Mouse (Mus musculus): ENCODE results near the gene Hspa1b. TPM values are rescaled to one million over a fixed set of nuclear protein-coding genes. Genes with fewer than 3 reads are reported as not detected.

Hspa1b gene
- polyA plus RNA-seq, 1 experiment from 2014 or later = 2.6 TPM

DNA sequence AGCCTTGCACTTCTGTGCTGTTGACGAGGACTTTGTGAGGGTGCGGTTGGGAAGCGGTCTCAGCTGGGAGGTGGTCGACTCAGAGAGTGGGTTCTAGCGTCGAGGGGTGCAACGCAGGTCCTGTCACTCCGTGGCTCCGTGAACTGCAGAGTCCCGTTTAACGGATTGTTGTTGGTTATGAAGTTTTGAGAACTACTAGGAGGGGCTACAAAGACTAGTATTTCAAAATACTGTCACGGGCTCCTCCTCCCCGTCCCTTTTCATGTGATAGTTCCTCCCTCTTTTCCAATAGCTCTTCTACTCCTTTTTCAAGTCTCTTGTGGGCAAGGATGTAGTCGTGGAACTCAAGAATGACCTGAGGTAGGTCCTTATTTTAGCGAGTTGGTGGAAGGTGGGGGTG lies 23.3 kb upstream of the Hspa1b start:
- DNase-seq (ENCODE audit: low spot score) (peak; percentile 41), ATAC-seq (replicated peaks; ENCODE audit: low FRiP score, low read depth) (no peak)
- H3K4me1 ChIP-seq (replicated peaks; ENCODE audit: insufficient read depth, low read length) = 0 out of 2 replicates have a peak, but pooled peaks cover 6% of the 10 kb centered on the region

DNA sequence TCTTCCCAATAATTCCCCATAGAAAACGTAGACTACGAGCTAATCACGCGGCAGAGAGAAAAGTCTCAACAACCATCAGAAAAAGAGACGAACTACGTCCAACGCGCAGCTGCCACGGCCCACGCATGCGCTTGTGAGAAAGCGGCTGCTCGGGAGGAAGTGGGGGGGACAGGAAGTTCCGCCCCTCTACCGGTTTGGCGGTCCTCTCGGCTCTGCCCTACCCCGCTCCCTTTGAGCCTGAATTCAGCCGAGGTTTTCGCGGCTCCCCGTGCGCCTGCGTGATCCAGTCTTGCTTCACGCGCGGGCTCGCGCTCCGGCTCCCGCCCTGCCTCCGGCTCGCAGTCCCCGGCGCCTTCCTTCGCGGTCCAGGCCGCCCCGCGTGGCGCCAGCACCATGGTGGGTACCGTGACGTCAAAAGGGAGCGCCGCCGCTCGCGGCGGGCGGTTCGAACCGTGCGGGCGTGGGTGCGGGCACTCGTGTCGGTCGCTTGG lies 22.7 kb upstream of the Hspa1b start, which contains the start of gene Lsm2:
Gene Lsm2 (plus strand): TSS at position 173 of the 491 bp plus-strand sequence.
- ATAC-seq (replicated peaks; ENCODE audit: low FRiP score, low read depth) = peak; percentile 86
- Histone ChIP-seq H3K9ac (ENCODE audit: low read depth, low read length) (peak within 1 kb of the TSS; percentile 80), H3K4me1 (replicated peaks; ENCODE audit: insufficient read depth, low read length) (0 out of 2 replicates have a peak, but pooled peaks cover 6% of the 10 kb centered on the region), H3K4me3 (replicated peaks; ENCODE audit: low read depth, low read length) (peak within 1 kb of the TSS; percentile 80), H3K36me3 (ENCODE audit: insufficient read depth, low read length) (peaks cover 13% of the 10 kb centered on the region), H3K27ac (peak within 1 kb of the TSS; percentile 95), H3K4me2 (ENCODE audit: low read length) (peak within 1 kb of the TSS; percentile 98), H3K27me3 (ENCODE audit: insufficient read depth, low read length) (no peaks in the 10 kb centered on the region), H3K9me3 (replicated peaks; ENCODE audit: low read length) (no peaks in the 10 kb centered on the region)
- peak; percentile 97 for DNase-seq (ENCODE audit: low spot score)
- under 1% methylated on average over 58 of the region's 58 CpGs for WGBS
- peak; percentile 6; the same call in 1 of the 2 replicates for TF ChIP-seq CTCF (IDR thresholded peaks at IDR 0.05; ENCODE audit: low read depth)

More for the DNA sequence above, 23.3 kb upstream of the Hspa1b start:
- WGBS = under 1% methylated on average over 15 of the region's 15 CpGs
- peak overlapping the region; percentile 98 for H3K4me2 ChIP-seq (ENCODE audit: low read length)
- H3K9me3 ChIP-seq (replicated peaks; ENCODE audit: low read length) = no peaks in the 10 kb centered on the region
- H3K4me3 ChIP-seq (replicated peaks; ENCODE audit: low read depth, low read length) = peak overlapping the region; percentile 80
- H3K27me3 ChIP-seq (ENCODE audit: insufficient read depth, low read length) = no peaks in the 10 kb centered on the region
- TF ChIP-seq CTCF (IDR thresholded peaks at IDR 0.05; ENCODE audit: low read depth) = no peak
- peaks cover 13% of the 10 kb centered on the region for H3K36me3 ChIP-seq (ENCODE audit: insufficient read depth, low read length)
- peak overlapping the region; percentile 80 for H3K9ac ChIP-seq (ENCODE audit: low read depth, low read length)
- peak overlapping the region; percentile 95 for H3K27ac ChIP-seq

GRCm38 (mm10) chr17:34980655-34981054 lies 21.6 kb upstream of the Hspa1b start:
- ATAC-seq (replicated peaks; ENCODE audit: low FRiP score, low read depth) = no peak
- Histone ChIP-seq H3K4me2 (ENCODE audit: low read length) (peak overlapping the region; percentile 98), H3K36me3 (ENCODE audit: insufficient read depth, low read length) (0 out of 2 replicates have a peak, but pooled peaks cover 5% of the 10 kb centered on the region), H3K27me3 (ENCODE audit: insufficient read depth, low read length) (no peaks in the 10 kb centered on the region), H3K9me3 (replicated peaks; ENCODE audit: low read length) (no peaks in the 10 kb centered on the region), H3K9ac (ENCODE audit: low read depth, low read length) (peak overlapping the region; percentile 80; the same call in 1 of the 2 replicates), H3K4me3 (replicated peaks; ENCODE audit: low read depth, low read length) (peak overlapping the region; percentile 80), H3K27ac (peak overlapping the region; percentile 95; the same call in 1 of the 2 replicates), H3K4me1 (replicated peaks; ENCODE audit: insufficient read depth, low read length) (0 out of 2 replicates have a peak, but pooled peaks cover 6% of the 10 kb centered on the region)
- WGBS = 9% methylated on average over 2 of the region's 2 CpGs
- peak; percentile 87 for TF ChIP-seq CTCF (IDR thresholded peaks at IDR 0.05; ENCODE audit: low read depth)
- DNase-seq (ENCODE audit: low spot score) = peak; percentile 93

GRCm38 (mm10) chr17:34979631-34980030 lies 20.6 kb upstream of the Hspa1b start:
- no peaks in the 10 kb centered on the region for H3K36me3 ChIP-seq (ENCODE audit: insufficient read depth, low read length)
- no peak for TF ChIP-seq CTCF (IDR thresholded peaks at IDR 0.05; ENCODE audit: low read depth)
- DNase-seq (ENCODE audit: low spot score) (no peak), ATAC-seq (replicated peaks; ENCODE audit: low FRiP score, low read depth) (no peak)
- H3K27me3 ChIP-seq (ENCODE audit: insufficient read depth, low read length) = no peaks in the 10 kb centered on the region
- H3K4me2 ChIP-seq (ENCODE audit: low read length) = no peak overlapping the region
- no peak overlapping the region for H3K27ac ChIP-seq
- H3K9ac ChIP-seq (ENCODE audit: low read depth, low read length) = no peak overlapping the region
- no peak overlapping the region for H3K4me3 ChIP-seq (replicated peaks; ENCODE audit: low read depth, low read length)
- 0 out of 2 replicates have a peak, but pooled peaks cover 6% of the 10 kb centered on the region for H3K4me1 ChIP-seq (replicated peaks; ENCODE audit: insufficient read depth, low read length)
- no peaks in the 10 kb centered on the region for H3K9me3 ChIP-seq (replicated peaks; ENCODE audit: low read length)
- WGBS = 86% methylated on average over 4 of the region's 4 CpGs

DNA sequence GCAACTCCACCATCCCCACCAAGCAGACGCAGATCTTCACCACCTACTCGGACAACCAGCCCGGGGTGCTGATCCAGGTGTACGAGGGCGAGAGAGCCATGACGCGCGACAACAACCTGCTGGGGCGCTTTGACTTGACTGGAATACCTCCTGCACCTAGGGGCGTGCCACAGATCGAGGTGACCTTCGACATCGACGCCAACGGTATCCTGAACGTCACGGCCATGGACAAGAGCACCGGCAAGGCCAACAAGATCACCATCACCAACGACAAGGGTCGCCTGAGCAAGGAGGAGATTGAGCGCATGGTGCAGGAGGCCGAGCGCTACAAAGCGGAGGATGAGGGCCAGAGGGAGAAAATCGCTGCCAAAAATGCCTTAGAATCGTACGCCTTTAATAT lies 19.2 kb upstream of the Hspa1b start:
- Histone ChIP-seq H3K9ac (ENCODE audit: low read depth, low read length) (no peak overlapping the region), H3K27ac (no peak overlapping the region), H3K9me3 (replicated peaks; ENCODE audit: low read length) (no peaks in the 10 kb centered on the region), H3K36me3 (ENCODE audit: insufficient read depth, low read length) (no peaks in the 10 kb centered on the region), H3K4me3 (replicated peaks; ENCODE audit: low read depth, low read length) (no peak overlapping the region), H3K27me3 (ENCODE audit: insufficient read depth, low read length) (no peaks in the 10 kb centered on the region), H3K4me2 (ENCODE audit: low read length) (no peak overlapping the region), H3K4me1 (replicated peaks; ENCODE audit: insufficient read depth, low read length) (0 out of 2 replicates have a peak, but pooled peaks cover 6% of the 10 kb centered on the region)
- WGBS = 86% methylated on average over 27 of the region's 27 CpGs
- ATAC-seq (replicated peaks; ENCODE audit: low FRiP score, low read depth) = no peak
- no peak for TF ChIP-seq CTCF (IDR thresholded peaks at IDR 0.05; ENCODE audit: low read depth)
- no peak for DNase-seq (ENCODE audit: low spot score)

GRCm38 (mm10) chr17:34977000-34977399 lies 18.0 kb upstream of the Hspa1b start:
- H3K27ac ChIP-seq = no peak overlapping the region
- no peak for TF ChIP-seq CTCF (IDR thresholded peaks at IDR 0.05; ENCODE audit: low read depth)
- H3K27me3 ChIP-seq (ENCODE audit: insufficient read depth, low read length) = no peaks in the 10 kb centered on the region
- WGBS = 93% methylated on average over 20 of the region's 20 CpGs
- no peak overlapping the region for H3K4me3 ChIP-seq (replicated peaks; ENCODE audit: low read depth, low read length)
- ATAC-seq (replicated peaks; ENCODE audit: low FRiP score, low read depth) (no peak), DNase-seq (ENCODE audit: low spot score) (no peak)
- no peaks in the 10 kb centered on the region for H3K36me3 ChIP-seq (ENCODE audit: insufficient read depth, low read length)
- H3K9ac ChIP-seq (ENCODE audit: low read depth, low read length) = no peak overlapping the region
- H3K4me2 ChIP-seq (ENCODE audit: low read length) = no peak overlapping the region
- H3K4me1 ChIP-seq (replicated peaks; ENCODE audit: insufficient read depth, low read length) = 0 out of 2 replicates have a peak, but pooled peaks cover 7% of the 10 kb centered on the region
- no peaks in the 10 kb centered on the region for H3K9me3 ChIP-seq (replicated peaks; ENCODE audit: low read length)
